Mouse (Mus musculus) megakaryocyte, embryonic 14.5 days (primary cell): Measurements from ENCODE around the gene Slc25a51.

Experiments used
- FLI1 ChIP-seq: IDR thresholded peaks from 2 replicates; pipeline ENCODE4 v1.6.1; 2012; ENCODE audit warnings: low read length, inconsistent platforms, mixed read lengths
- GATA1 ChIP-seq: IDR thresholded peaks from 3 replicates; pipeline ENCODE4 v1.6.1; 2012; ENCODE audit warnings: mixed read lengths, low read length, inconsistent platforms, borderline replicate concordance

DNA sequence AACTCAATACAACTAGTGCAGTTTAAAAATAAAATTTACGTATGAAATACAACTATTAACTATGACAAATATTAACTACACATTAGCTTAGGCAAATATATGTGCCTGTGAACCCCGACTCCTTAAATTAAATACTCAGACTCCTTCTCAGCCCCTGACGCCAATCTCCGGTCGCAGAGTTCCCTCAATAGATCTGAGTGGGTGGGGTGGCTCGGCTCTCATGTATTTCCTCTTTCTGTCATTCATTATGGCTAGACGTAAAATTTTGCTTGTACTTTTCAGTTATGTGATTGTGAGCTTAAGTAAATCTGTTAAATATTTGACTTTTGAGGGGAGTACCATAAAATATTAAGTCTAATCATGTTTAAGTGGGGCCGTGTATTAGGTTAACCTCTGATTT lies 15.6 kb downstream of the Slc25a51 start:
- TF ChIP-seq GATA1 = no peak
- no peak for TF ChIP-seq FLI1
